Mouse (Mus musculus) kidney, embryonic 15.5 days (tissue): ENCODE measurements around the gene Ddx41. TPM values are rescaled to one million over a fixed set of nuclear protein-coding genes. Genes with fewer than 3 reads are reported as not detected.

Experiments
- ATAC-seq: fragments of 200-750 bp; cut with Nextera tagmentation; replicated peaks from 2 replicates; pipeline ENCODE4 v1.8.0; 2017; ENCODE audit warnings: moderate TSS enrichment; ENCODE audit not compliant: low FRiP score
- H3K27ac ChIP-seq: fragments of 300-500 bp; sonication (generic); 2 replicates; pipeline ENCODE4 v1.5.1; 2015; ENCODE audit warnings: mild to moderate bottlenecking, inconsistent platforms
- H3K27me3 ChIP-seq: fragments of 300-500 bp; sonication (generic); 2 replicates; pipeline ENCODE4 v1.6.1; 2015; ENCODE audit warnings: inconsistent platforms
- H3K36me3 ChIP-seq: fragments of 300-500 bp; sonication (generic); 2 replicates; pipeline ENCODE4 v1.6.1; 2015; ENCODE audit warnings: inconsistent platforms
- H3K4me1 ChIP-seq: fragments of 300-500 bp; sonication (generic); 2 replicates; pipeline ENCODE4 v1.6.1; 2015; ENCODE audit warnings: inconsistent platforms
- H3K4me2 ChIP-seq: fragments of 300-500 bp; sonication (generic); 2 replicates; pipeline ENCODE4 v1.6.1; 2015; ENCODE audit warnings: moderate library complexity, mild to moderate bottlenecking, inconsistent platforms
- H3K4me3 ChIP-seq: fragments of 300-500 bp; sonication (generic); replicated peaks from 2 replicates; pipeline ENCODE4 v1.5.1; 2015; ENCODE audit warnings: mild to moderate bottlenecking, inconsistent platforms
- H3K9ac ChIP-seq: fragments of 300-500 bp; sonication (generic); 2 replicates; pipeline ENCODE4 v1.6.1; 2015; ENCODE audit warnings: mild to moderate bottlenecking, inconsistent platforms
- H3K9me3 ChIP-seq: fragments of 300-500 bp; sonication (generic); replicated peaks from 2 replicates; pipeline ENCODE4 v1.6.1; 2016; ENCODE audit warnings: inconsistent platforms
- WGBS: fragments of 180-500 bp; shearing (Covaris S2); methylation state at CpG from one replicate; pipeline ENCODE4 v1.1.7; 2015; ENCODE audit warnings: mixed read lengths; 5-methylcytosine and 5-hydroxymethylcytosine counted together
- polyA plus RNA-seq: library from polyadenylated mRNA; unstranded; fragments of >200 nt; fragmentation: Nextera tagmentation; extraction: Ambion mirVana; gene quantifications from 2 replicates; pipeline ENCODE4 v1.2.1, GENCODE M21; 2015

Gene Ddx41
- polyA plus RNA-seq, 1 experiment from 2014 or later: 87.4 TPM

DNA sequence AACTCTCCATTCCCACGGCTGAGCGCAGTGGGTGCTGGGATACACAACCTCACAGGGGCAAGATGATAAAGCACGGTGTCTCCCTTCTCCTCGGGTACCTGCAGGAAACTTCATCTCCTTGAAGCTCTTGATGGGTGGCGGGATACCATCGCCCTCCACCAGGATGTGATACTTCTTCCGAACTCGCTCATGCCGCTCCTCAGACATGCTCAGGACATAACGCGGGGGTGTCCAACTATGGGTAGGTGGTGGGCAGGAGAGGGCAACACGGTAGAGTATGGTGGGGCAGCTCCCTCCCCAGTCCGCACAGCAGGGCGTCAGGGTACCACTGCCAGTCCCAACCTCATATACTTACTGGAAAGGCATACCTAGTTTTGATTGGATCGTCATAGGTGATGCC, 1.3 kb downstream of the Ddx41 start:
- H3K27me3 ChIP-seq: no peaks in the 10 kb centered on the region
- H3K27ac ChIP-seq: no peak overlapping the region
- H3K4me1 ChIP-seq: peaks cover 19% of the 10 kb centered on the region
- peak overlapping the region; percentile 63 for H3K4me3 ChIP-seq
- no peaks in the 10 kb centered on the region for H3K9me3 ChIP-seq
- H3K4me2 ChIP-seq: peak overlapping the region; percentile 96
- peaks cover 78% of the 10 kb centered on the region for H3K36me3 ChIP-seq
- WGBS: 90% methylated on average over 15 of the region's 15 CpGs
- peak overlapping the region; percentile 65; the same call in 1 of the 2 replicates for H3K9ac ChIP-seq
- ATAC-seq: no peak

DNA sequence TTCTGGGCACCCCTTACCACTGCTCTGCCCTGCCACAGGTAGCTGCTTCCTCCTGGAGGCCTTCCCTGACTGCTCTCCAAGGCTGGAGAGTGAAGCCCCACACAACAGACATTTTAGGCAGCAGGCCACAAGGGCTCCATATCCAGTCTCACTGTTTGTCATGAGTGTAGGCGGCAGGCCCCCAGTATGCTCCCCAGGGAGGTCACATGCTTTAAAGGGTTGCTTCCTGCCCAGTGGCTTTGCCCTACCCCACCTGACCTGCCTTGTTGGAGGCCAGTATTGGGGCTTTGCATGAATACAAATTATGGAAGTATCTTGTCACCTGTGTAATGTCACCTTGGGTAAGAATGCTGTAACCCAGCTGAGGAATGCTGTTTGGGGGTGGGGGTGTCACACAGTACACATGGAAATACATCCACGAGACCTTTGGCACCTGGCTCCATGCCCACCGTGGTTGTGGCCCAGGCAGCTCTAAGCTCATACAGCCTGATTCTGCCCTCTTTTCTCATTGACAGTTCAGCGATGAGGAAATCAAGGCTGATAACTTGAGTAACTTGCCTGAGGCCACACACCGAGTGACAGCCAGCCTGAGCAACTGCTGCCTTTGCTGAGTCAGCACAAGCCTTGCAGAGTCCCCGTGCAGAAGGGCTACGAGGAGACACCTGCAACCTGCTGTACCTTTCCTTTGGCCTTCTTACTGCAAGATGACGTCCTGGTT, 7.1 kb downstream of the Ddx41 start, which contains the start of gene Dok3:
Gene Dok3 (minus strand): TSS at position 99 of the 718 bp plus-strand sequence.
- Histone ChIP-seq H3K9ac (no peak within 1 kb of the TSS), H3K4me3 (no peak within 1 kb of the TSS), H3K27me3 (no peaks in the 10 kb centered on the region), H3K36me3 (peaks cover 56% of the 10 kb centered on the region), H3K4me2 (no peak within 1 kb of the TSS), H3K27ac (no peak within 1 kb of the TSS), H3K4me1 (no peaks in the 10 kb centered on the region), H3K9me3 (no peaks in the 10 kb centered on the region)
- ATAC-seq: no peak
- WGBS: 72% methylated on average over 8 of the region's 8 CpGs

- Histone ChIP-seq H3K4me1 (peaks cover 12% of the 10 kb centered on the region), H3K9ac (no peak overlapping the region), H3K36me3 (peaks cover 43% of the 10 kb centered on the region), H3K4me3 (no peak overlapping the region), H3K27me3 (no peaks in the 10 kb centered on the region), H3K27ac (no peak overlapping the region), H3K4me2 (no peak overlapping the region), H3K9me3 (no peaks in the 10 kb centered on the region)
- WGBS: 80% methylated on average over 18 of the region's 18 CpGs
- no peak for ATAC-seq
Observed at GRCm38 (mm10) chr13:55527834-55528772, 8.4 kb downstream of the Ddx41 start.

- Histone ChIP-seq H3K27ac (no peak overlapping the region), H3K4me2 (no peak overlapping the region), H3K4me3 (no peak overlapping the region), H3K9me3 (no peaks in the 10 kb centered on the region), H3K9ac (no peak overlapping the region), H3K4me1 (peaks cover 16% of the 10 kb centered on the region), H3K36me3 (peaks cover 35% of the 10 kb centered on the region), H3K27me3 (no peaks in the 10 kb centered on the region)
- ATAC-seq: no peak
- WGBS: 76% methylated on average over 16 of the region's 16 CpGs
Observed at GRCm38 (mm10) chr13:55527212-55527611, 9.2 kb downstream of the Ddx41 start.

- 76% methylated on average over 16 of the region's 16 CpGs for WGBS
Observed at GRCm38 (mm10) chr13:55525733-55526553, 10.5 kb downstream of the Ddx41 start.

GRCm38 (mm10) chr13:55523951-55524600, 12.4 kb downstream of the Ddx41 start:
- WGBS: 89% methylated on average over 23 of the region's 23 CpGs
- H3K9me3 ChIP-seq: no peaks in the 10 kb centered on the region
- no peaks in the 10 kb centered on the region for H3K27me3 ChIP-seq
- H3K36me3 ChIP-seq: peaks cover 4% of the 10 kb centered on the region
- H3K4me3 ChIP-seq: no peak overlapping the region
- no peak for ATAC-seq
- no peak overlapping the region for H3K27ac ChIP-seq
- H3K4me2 ChIP-seq: no peak overlapping the region
- H3K4me1 ChIP-seq: peaks cover 16% of the 10 kb centered on the region
- H3K9ac ChIP-seq: no peak overlapping the region

More at GRCm38 (mm10) chr13:55525733-55526553, 10.5 kb downstream of the Ddx41 start:
- no peaks in the 10 kb centered on the region for H3K9me3 ChIP-seq
- no peak overlapping the region for H3K9ac ChIP-seq
- no peaks in the 10 kb centered on the region for H3K27me3 ChIP-seq
- no peak overlapping the region for H3K4me3 ChIP-seq
- no peak overlapping the region for H3K4me2 ChIP-seq
- no peak overlapping the region for H3K27ac ChIP-seq
- no peak for ATAC-seq
- H3K4me1 ChIP-seq: peaks cover 16% of the 10 kb centered on the region
- peaks cover 22% of the 10 kb centered on the region for H3K36me3 ChIP-seq

GRCm38 (mm10) chr13:55523278-55523677, 13.2 kb downstream of the Ddx41 start:
- H3K27me3 ChIP-seq: no peaks in the 10 kb centered on the region
- no peak overlapping the region for H3K4me3 ChIP-seq
- no peak overlapping the region for H3K27ac ChIP-seq
- H3K4me1 ChIP-seq: peaks cover 16% of the 10 kb centered on the region
- H3K4me2 ChIP-seq: peak overlapping the region; percentile 22
- no peaks in the 10 kb centered on the region for H3K9me3 ChIP-seq
- H3K9ac ChIP-seq: no peak overlapping the region
- 34% methylated on average over 17 of the region's 17 CpGs for WGBS
- no peaks in the 10 kb centered on the region for H3K36me3 ChIP-seq
- ATAC-seq: 0 out of 2 replicates have a peak, but pooled peaks have one; percentile 30

DNA sequence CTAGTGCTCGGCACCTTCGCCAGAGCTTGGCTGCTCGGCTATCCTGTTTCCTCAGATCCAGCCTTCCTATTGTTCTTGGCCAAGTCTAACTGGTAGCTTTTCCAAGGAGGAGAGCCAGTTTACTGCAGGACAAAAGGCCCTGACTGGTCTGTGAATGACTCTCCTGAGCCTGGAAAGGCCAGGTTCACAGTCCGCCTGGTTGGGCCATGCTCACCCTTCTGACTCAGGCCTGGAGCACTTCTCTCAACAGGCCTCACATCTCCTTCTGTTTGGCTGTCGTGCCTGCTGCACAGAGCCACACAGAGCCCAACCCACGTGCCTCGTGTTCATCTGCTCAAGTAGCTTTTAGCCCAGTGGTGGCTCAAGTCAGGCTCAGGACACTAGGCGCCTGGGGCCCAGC, 13.7 kb downstream of the Ddx41 start:
- H3K27me3 ChIP-seq: no peaks in the 10 kb centered on the region
- no peaks in the 10 kb centered on the region for H3K9me3 ChIP-seq
- H3K4me1 ChIP-seq: peaks cover 16% of the 10 kb centered on the region
- H3K4me3 ChIP-seq: no peak overlapping the region
- no peak overlapping the region for H3K4me2 ChIP-seq
- H3K36me3 ChIP-seq: no peaks in the 10 kb centered on the region
- H3K9ac ChIP-seq: no peak overlapping the region
- no peak overlapping the region for H3K27ac ChIP-seq
- ATAC-seq: 0 out of 2 replicates have a peak, but pooled peaks have one; percentile 7
- WGBS: 47% methylated on average over 8 of the region's 8 CpGs

GRCm38 (mm10) chr13:55519606-55520005, 16.9 kb downstream of the Ddx41 start:
- Histone ChIP-seq H3K4me3 (no peak overlapping the region), H3K27me3 (0 out of 2 replicates have a peak, but pooled peaks cover 8% of the 10 kb centered on the region), H3K36me3 (no peaks in the 10 kb centered on the region), H3K4me2 (no peak overlapping the region), H3K4me1 (peaks cover 16% of the 10 kb centered on the region), H3K27ac (no peak overlapping the region), H3K9ac (no peak overlapping the region), H3K9me3 (no peaks in the 10 kb centered on the region)
- WGBS: 70% methylated on average over 4 of the region's 4 CpGs
- no peak for ATAC-seq

GRCm38 (mm10) chr13:55516955-55517354, 19.5 kb downstream of the Ddx41 start:
- Histone ChIP-seq H3K9ac (no peak overlapping the region), H3K27me3 (peaks cover 8% of the 10 kb centered on the region; the same call in 1 of the 2 replicates), H3K4me1 (peaks cover 13% of the 10 kb centered on the region), H3K4me2 (no peak overlapping the region), H3K9me3 (no peaks in the 10 kb centered on the region), H3K4me3 (no peak overlapping the region), H3K36me3 (no peaks in the 10 kb centered on the region), H3K27ac (no peak overlapping the region)
- ATAC-seq: no peak
- WGBS: 2% methylated on average over 5 of the region's 5 CpGs

DNA sequence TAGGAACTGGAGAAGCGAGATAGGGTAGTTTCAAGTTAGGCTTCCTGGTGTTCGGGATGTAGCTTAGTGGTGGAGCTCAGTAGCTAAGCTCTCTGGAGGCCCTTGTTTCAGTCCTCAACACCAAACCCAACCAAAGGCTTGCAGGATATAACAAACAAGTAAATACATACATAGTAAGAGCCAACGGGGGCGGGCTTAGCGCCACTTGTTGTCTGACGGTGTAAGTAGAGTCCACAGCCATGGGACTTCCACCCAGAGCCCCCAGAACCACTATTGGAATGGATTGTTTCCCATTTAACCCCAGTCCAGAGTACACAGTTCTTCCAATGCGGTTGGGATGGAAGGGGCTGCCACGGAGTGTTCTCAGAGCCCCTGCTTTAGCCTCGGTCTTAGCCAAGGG, 22.6 kb downstream of the Ddx41 start:
- ATAC-seq: no peak
- H3K36me3 ChIP-seq: peaks cover 17% of the 10 kb centered on the region
- WGBS: 37% methylated on average over 9 of the region's 9 CpGs
- H3K9me3 ChIP-seq: no peaks in the 10 kb centered on the region
- no peak overlapping the region for H3K27ac ChIP-seq
- H3K4me1 ChIP-seq: peaks cover 37% of the 10 kb centered on the region
- peak overlapping the region; percentile 82; the same call in 1 of the 2 replicates for H3K9ac ChIP-seq
- peak overlapping the region; percentile 89 for H3K4me2 ChIP-seq
- peak overlapping the region; percentile 89 for H3K4me3 ChIP-seq
- H3K27me3 ChIP-seq: peaks cover 8% of the 10 kb centered on the region; the same call in 1 of the 2 replicates
